In genomic region chr4:130629391-130629790, GRCm38 (mm10) we compare ENCODE assay signal across 9 mouse cellular contexts. TPM values are rescaled to one million over a fixed set of nuclear protein-coding genes. Genes with fewer than 3 reads are reported as not detected.
DNase-seq lines count a peak whose midpoint lies in the region; ATAC-seq and TF ChIP-seq lines count a peak whose summit lies in the region.
"Had no signal": no experiment of that assay in that cellular context is flagged by ENCODE, and none has a peak within 500 bp of the region (broad histone marks: within the 10 kb centered on the region; RNA-seq: fewer than 3 reads in every experiment).

No protein-coding gene starts in this region.

- no peaks in the 10 kb centered on the region for H3K36me3 ChIP-seq in forebrain, embryonic 11.5 days (ENCODE audit: control insufficient read depth, insufficient read depth, low read length)
- no peaks in the 10 kb centered on the region for H3K36me3 ChIP-seq in limb, embryonic 12.5 days
- no peaks in the 10 kb centered on the region for H3K36me3 ChIP-seq in midbrain, postnatal 0 days (ENCODE audit: insufficient read depth, low read length)

- peak; percentile 21 for DNase-seq in urinary bladder, postnatal 14 days (ENCODE audit: low spot score)
- DNase-seq in urinary bladder, adult 2 months (ENCODE audit: low spot score) = no peak
- peak; percentile 51 for DNase-seq in forebrain, embryonic 11.5 days (ENCODE audit: low spot score)
- peak; percentile 36 to 49 for DNase-seq in heart, postnatal 36 days
- DNase-seq in midbrain, postnatal 0 days (ENCODE audit: low spot score) = peak; percentile 51
- DNase-seq in thymus, postnatal 36 days = no peak
- no peak for DNase-seq in urinary bladder, postnatal 4 days (ENCODE audit: low spot score in 2 of 2)

- H3K27me3 ChIP-seq in forebrain, embryonic 11.5 days (ENCODE audit: control insufficient read depth, insufficient read depth, low read length) = no peaks in the 10 kb centered on the region
- H3K27me3 ChIP-seq in limb, embryonic 12.5 days = no peaks in the 10 kb centered on the region
- no peaks in the 10 kb centered on the region for H3K27me3 ChIP-seq in midbrain, postnatal 0 days (ENCODE audit: insufficient read depth, low read length)

- no peak for ATAC-seq in forebrain, embryonic 11.5 days (replicated peaks; ENCODE audit: low FRiP score)
- ATAC-seq in limb, embryonic 12.5 days (ENCODE audit: insufficient number of reproducible peaks, insufficient read depth, low FRiP score, low TSS enrichment, low read depth) = no peak
- ATAC-seq in midbrain, postnatal 0 days (ENCODE audit: low FRiP score) = no peak

- WGBS in forebrain, embryonic 11.5 days = 7% methylated on average over 4 of the region's 4 CpGs
- WGBS in limb, embryonic 12.5 days = 6% methylated on average over 4 of the region's 4 CpGs
- WGBS in midbrain, postnatal 0 days = 8% methylated on average over 4 of the region's 4 CpGs

- H3K9me3 ChIP-seq in forebrain, embryonic 11.5 days (ENCODE audit: control insufficient read depth, low read length) = no peaks in the 10 kb centered on the region
- no peaks in the 10 kb centered on the region for H3K9me3 ChIP-seq in limb, embryonic 12.5 days
- no peaks in the 10 kb centered on the region for H3K9me3 ChIP-seq in midbrain, postnatal 0 days (ENCODE audit: low read length)

- no peak overlapping the region; the same call in 1 of the 2 replicates for H3K4me2 ChIP-seq in forebrain, embryonic 11.5 days (ENCODE audit: low read depth, low read length, severe bottlenecking)
- peak overlapping the region; percentile 34 for H3K4me2 ChIP-seq in limb, embryonic 12.5 days
- H3K4me2 ChIP-seq in midbrain, postnatal 0 days (ENCODE audit: low read depth, low read length, poor library complexity, severe bottlenecking) = peak overlapping the region; percentile 35

- H3K27ac ChIP-seq in forebrain, embryonic 11.5 days (ENCODE audit: low read depth, low read length) = no peak overlapping the region
- no peak overlapping the region for H3K27ac ChIP-seq in limb, embryonic 12.5 days
- peak overlapping the region; percentile 51 for H3K27ac ChIP-seq in midbrain, postnatal 0 days (ENCODE audit: low read depth, low read length)

- H3K4me1 ChIP-seq in forebrain, embryonic 11.5 days (replicated peaks; ENCODE audit: control insufficient read depth, insufficient read depth, low read length) = no peaks in the 10 kb centered on the region
- H3K4me1 ChIP-seq in limb, embryonic 12.5 days (replicated peaks) = no peaks in the 10 kb centered on the region
- no peaks in the 10 kb centered on the region for H3K4me1 ChIP-seq in midbrain, postnatal 0 days (ENCODE audit: insufficient read depth, low read length)

- no peak overlapping the region for H3K4me3 ChIP-seq in forebrain, embryonic 11.5 days (ENCODE audit: low read depth, low read length)
- H3K4me3 ChIP-seq in limb, embryonic 12.5 days (replicated peaks) = no peak overlapping the region
- no peak overlapping the region for H3K4me3 ChIP-seq in midbrain, postnatal 0 days (ENCODE audit: low read depth, low read length)

- TF ChIP-seq CTCF in midbrain, postnatal 0 days (IDR thresholded peaks at IDR 0.05) = no peak

- H3K9ac ChIP-seq in forebrain, embryonic 11.5 days (ENCODE audit: low read length) = peak overlapping the region; percentile 27; the same call in 1 of the 2 replicates
- H3K9ac ChIP-seq in limb, embryonic 12.5 days (replicated peaks) = no peak overlapping the region
- H3K9ac ChIP-seq in midbrain, postnatal 0 days (replicated peaks; ENCODE audit: low read length, poor library complexity, severe bottlenecking) = no peak overlapping the region

- intact Hi-C loops in heart, postnatal 36 days (cut with DNase I) = no loop called here

RNA-seq across cellular contexts. Expression of gene Pum1, which starts 33.7 kb away (rescaled TPM):
- polyA plus RNA-seq in urinary bladder, adult 2 months (2012; rRNA removed) = 36.8 and 39.9 TPM in 2 replicates
- 122 and 131 TPM in 2 replicates for polyA plus RNA-seq in forebrain, embryonic 11.5 days (2014; fragmentation: Nextera tagmentation; extraction: Ambion mirVana)
- 10 to 100 TPM; 55.5 to 62.1 TPM for total RNA-seq in heart, postnatal 36 days (2021)
- 123 and 124 TPM in 2 replicates for polyA plus RNA-seq in limb, embryonic 12.5 days (2016; fragmentation: Nextera tagmentation; extraction: Ambion mirVana)
- 84.1 and 87.2 TPM in 2 replicates for total RNA-seq in midbrain, postnatal 0 days (2014; rRNA removed)
- 68.9 and 73.6 TPM in 2 replicates for polyA plus RNA-seq in midbrain, postnatal 0 days (2015; fragmentation: Nextera tagmentation; extraction: Ambion mirVana)

RNA-seq across cellular contexts. Expression of gene Nkain1, which starts 55.4 kb away (rescaled TPM):
- 3.2 and 3.4 TPM in 2 replicates for polyA plus RNA-seq in urinary bladder, adult 2 months (2012; rRNA removed)
- polyA plus RNA-seq in forebrain, embryonic 11.5 days (2014; fragmentation: Nextera tagmentation; extraction: Ambion mirVana) = 12.5 and 18.5 TPM in 2 replicates
- total RNA-seq in heart, postnatal 36 days (2021) = 1 to 10 TPM; 4.0 to 7.7 TPM
- polyA plus RNA-seq in limb, embryonic 12.5 days (2016; fragmentation: Nextera tagmentation; extraction: Ambion mirVana) = 4.0 and 5.2 TPM in 2 replicates
- total RNA-seq in midbrain, postnatal 0 days (2014; rRNA removed) = 245 and 267 TPM in 2 replicates
- 8.2 and 10.2 TPM in 2 replicates for polyA plus RNA-seq in midbrain, postnatal 0 days (2015; fragmentation: Nextera tagmentation; extraction: Ambion mirVana)
- polyA plus RNA-seq: liver, embryonic 16.5 days had no signal

Comparison
In these comparisons a context has a peak if more than half of its experiments do, and no peak if none do; other contexts are left out.
1. DNase-seq: peak in urinary bladder, postnatal 14 days (single experiment), forebrain, embryonic 11.5 days (single experiment), heart, postnatal 36 days (2 of 2) and midbrain, postnatal 0 days (single experiment); none in urinary bladder, adult 2 months (single experiment), thymus, postnatal 36 days (0 of 2) and urinary bladder, postnatal 4 days (0 of 2).